Mouse (Mus musculus) lung, adult 2 months (tissue): ENCODE results near the gene Rora.

Source experiments
- CTCF ChIP-seq: fragments of 200-500 bp; IDR thresholded peaks from 2 replicates; pipeline ENCODE4 v1.5.1; 2011; ENCODE audit warnings: mild to moderate bottlenecking, low read length, control low read depth; ENCODE audit not compliant: insufficient read depth
- POLR2A ChIP-seq: fragments of 200-500 bp; IDR thresholded peaks from 2 replicates; pipeline ENCODE4 v1.6.1; 2011; ENCODE audit warnings: low read depth, mild to moderate bottlenecking, control low read depth, low read length, borderline replicate concordance; ENCODE audit errors: extremely low read depth

DNA sequence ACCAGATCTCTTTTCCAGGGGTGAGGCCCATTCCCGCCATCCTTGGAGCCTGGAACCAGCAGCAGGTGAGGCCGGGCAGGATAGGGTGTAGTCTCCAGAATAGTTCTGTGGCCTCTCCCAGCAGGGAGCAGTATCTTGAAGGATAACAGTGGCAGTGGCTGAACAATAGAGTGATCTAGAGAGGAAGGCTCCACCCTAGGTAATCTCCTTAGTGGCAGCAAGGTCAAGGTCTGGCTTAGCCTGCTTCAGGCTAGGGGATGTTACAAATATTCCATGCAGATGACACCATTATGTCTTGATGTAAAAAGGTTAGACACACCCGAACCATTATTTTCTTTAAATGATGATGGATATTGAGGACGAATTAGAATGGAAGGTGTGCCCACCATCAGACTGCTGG lies 144.6 kb downstream of the Rora start:
- TF ChIP-seq CTCF (no peak), POLR2A (no peak)
